9 mouse cellular contexts compared by ENCODE assay signal in genomic region chr5:36739829-36740228, GRCm38 (mm10). TPM values are rescaled to one million over a fixed set of nuclear protein-coding genes. Genes with fewer than 3 reads are reported as not detected.
DNase-seq lines count a peak whose midpoint lies in the region; ATAC-seq and TF ChIP-seq lines count a peak whose summit lies in the region.
"Had no signal": no experiment of that assay in that cellular context is flagged by ENCODE, and none has a peak within 500 bp of the region (broad histone marks: within the 10 kb centered on the region; RNA-seq: fewer than 3 reads in every experiment).

No protein-coding gene starts in this region.

- peak; percentile 74 for TF ChIP-seq CTCF in gastrocnemius, adult 2 months (IDR thresholded peaks at IDR 0.05)
- peak; percentile 26; the same call in 1 of the 2 replicates for TF ChIP-seq CTCF in testis, adult 2 months (IDR thresholded peaks at IDR 0.05; ENCODE audit: control insufficient read depth, insufficient read depth, insufficient replicate concordance, low read depth, low read length)
- TF ChIP-seq CTCF in liver, postnatal 0 days (IDR thresholded peaks at IDR 0.05; ENCODE audit: low read depth), result peak; percentile 91

- intact Hi-C loops in gastrocnemius, adult 2 months (cut with DNase I), result loop anchor here (1.0 to 10.0 kb wide), 4 partner anchors 45 to 208 kb away; no protein-coding TSS in a partner anchor

- no peak overlapping the region for H3K4me3 ChIP-seq in gastrocnemius, adult 2 months
- H3K4me3 ChIP-seq in testis, adult 2 months (ENCODE audit: control insufficient read depth, low read depth, low read length), result no peak overlapping the region
- no peak overlapping the region for H3K4me3 ChIP-seq in liver, postnatal 0 days (ENCODE audit: low read depth, low read length)
- H3K4me3 ChIP-seq: heart, embryonic 13.5 days had no signal

- no peak overlapping the region for H3K4me2 ChIP-seq in liver, postnatal 0 days (ENCODE audit: low read depth, low read length)
- H3K4me2 ChIP-seq: heart, embryonic 13.5 days had no signal

- whole genome bisulfite sequencing in liver, postnatal 0 days (ENCODE audit: insufficient replicate concordance), result 66% methylated on average over 4 of the region's 4 CpGs

- ATAC-seq in erythroblast, adult 5-6 weeks (replicated peaks; ENCODE audit: low FRiP score, poor library complexity, severe bottlenecking), result peak; percentile 48
- ATAC-seq in liver, postnatal 0 days, result 0 out of 2 replicates have a peak, but pooled peaks have one; percentile 26

- no peak overlapping the region for H3K9ac ChIP-seq in liver, postnatal 0 days (replicated peaks)

- no peak for TF ChIP-seq EP300 in liver, postnatal 0 days (IDR thresholded peaks at IDR 0.05; ENCODE audit: low read depth)

- no peaks in the 10 kb centered on the region; the same call in none of the 2 replicates for H3K4me1 ChIP-seq in testis, adult 2 months (ENCODE audit: control insufficient read depth, insufficient read depth, low read length)
- peaks cover 25% of the 10 kb centered on the region for H3K4me1 ChIP-seq in liver, postnatal 0 days (ENCODE audit: insufficient read depth)

- peak; percentile 60 for DNase-seq in gastrocnemius, adult 2 months
- DNase-seq in gastrocnemius, postnatal 4 days (ENCODE audit: low spot score in 2 of 2), result no peak
- DNase-seq in testis, postnatal 14 days (ENCODE audit: low spot score), result no peak
- peak; percentile 58 for DNase-seq in liver, postnatal 0 days
- DNase-seq in thymus, adult 18-20 months, result no peak
- no peak for DNase-seq in frontal cortex, postnatal 14 days (ENCODE audit: low spot score in 2 of 2)

- H3K27ac ChIP-seq in gastrocnemius, adult 2 months, result peak overlapping the region; percentile 89
- no peak overlapping the region for H3K27ac ChIP-seq in testis, adult 2 months (ENCODE audit: control insufficient read depth, insufficient read depth, low read depth, low read length)
- no peak overlapping the region for H3K27ac ChIP-seq in liver, postnatal 0 days (ENCODE audit: low read depth)
- H3K27ac ChIP-seq: heart, embryonic 13.5 days had no signal

- no peaks in the 10 kb centered on the region for H3K27me3 ChIP-seq in testis, adult 2 months (ENCODE audit: control insufficient read depth, insufficient read depth, low read length)
- no peaks in the 10 kb centered on the region for H3K27me3 ChIP-seq in liver, postnatal 0 days (ENCODE audit: insufficient read depth, low read length)
- H3K27me3 ChIP-seq: heart, embryonic 13.5 days had no signal

- TF ChIP-seq POLR2A in testis, adult 2 months (IDR thresholded peaks at IDR 0.05; ENCODE audit: control insufficient read depth, low read depth, low read length), result no peak

- no peaks in the 10 kb centered on the region for H3K9me3 ChIP-seq in liver, postnatal 0 days (ENCODE audit: low read length)
- H3K9me3 ChIP-seq: heart, embryonic 13.5 days had no signal

- H3K36me3 ChIP-seq in testis, adult 2 months (ENCODE audit: control insufficient read depth, insufficient read depth, low read length), result no peaks in the 10 kb centered on the region
- H3K36me3 ChIP-seq in liver, postnatal 0 days (replicated peaks; ENCODE audit: insufficient read depth, low read length), result no peaks in the 10 kb centered on the region
- H3K36me3 ChIP-seq: heart, embryonic 13.5 days had no signal

RNA-seq across cellular contexts. Expression of gene Bloc1s4, which starts 8.6 kb away (rescaled TPM):
- 10 to 100 TPM in 1 of 2 experiments, 1 to 10 TPM in 1; 9.1 to 11.0 TPM for total RNA-seq in gastrocnemius, adult 2 months (2021)
- 10 to 100 TPM; 10.9 to 11.9 TPM for total RNA-seq in gastrocnemius, postnatal 4 days (2021)
- 22.6 and 22.9 TPM in 2 replicates for polyA plus RNA-seq in testis, adult 2 months (2012; rRNA removed)
- 2.3 TPM in 2 replicates for total RNA-seq in erythroblast, adult 5-6 weeks (2015; ENCODE audit: low replicate concordance)
- 8.3 and 10.0 TPM in 2 replicates for total RNA-seq in erythroblast, adult 5-6 weeks (2017; ENCODE audit: low replicate concordance)
- polyA plus RNA-seq in liver, postnatal 0 days (2015; fragmentation: Nextera tagmentation; extraction: Ambion mirVana), result 14.6 and 17.9 TPM in 2 replicates

RNA-seq across cellular contexts. Expression of gene D5Ertd579e, which starts 44.0 kb away (rescaled TPM):
- 10 to 100 TPM; 86.4 to 98.1 TPM for total RNA-seq in gastrocnemius, adult 2 months (2021)
- 10 to 100 TPM; 61.3 to 72.9 TPM for total RNA-seq in gastrocnemius, postnatal 4 days (2021)
- polyA plus RNA-seq in testis, adult 2 months (2012; rRNA removed), result 16.6 and 23.1 TPM in 2 replicates
- total RNA-seq in erythroblast, adult 5-6 weeks (2015; ENCODE audit: low replicate concordance), result 121 and 122 TPM in 2 replicates
- 221 and 226 TPM in 2 replicates for total RNA-seq in erythroblast, adult 5-6 weeks (2017; ENCODE audit: low replicate concordance)
- 15.9 and 18.5 TPM in 2 replicates for polyA plus RNA-seq in liver, postnatal 0 days (2015; fragmentation: Nextera tagmentation; extraction: Ambion mirVana)

RNA-seq across cellular contexts. Expression of gene Mrfap1, which starts 56.7 kb away (rescaled TPM):
- total RNA-seq in gastrocnemius, adult 2 months (2021), result 100 to 1,000 TPM; 207 to 261 TPM
- total RNA-seq in gastrocnemius, postnatal 4 days (2021), result 100 to 1,000 TPM; 330 to 357 TPM
- 76.5 and 86.7 TPM in 2 replicates for polyA plus RNA-seq in testis, adult 2 months (2012; rRNA removed)
- total RNA-seq in erythroblast, adult 5-6 weeks (2015; ENCODE audit: low replicate concordance), result 59.8 and 66.9 TPM in 2 replicates
- 68.3 and 88.4 TPM in 2 replicates for total RNA-seq in erythroblast, adult 5-6 weeks (2017; ENCODE audit: low replicate concordance)
- 153 and 164 TPM in 2 replicates for polyA plus RNA-seq in liver, postnatal 0 days (2015; fragmentation: Nextera tagmentation; extraction: Ambion mirVana)

Comparison
In these comparisons a context has a peak if more than half of its experiments do, and no peak if none do; other contexts are left out.
1. DNase-seq: peak in gastrocnemius, adult 2 months (single experiment) and liver, postnatal 0 days (single experiment); none in gastrocnemius, postnatal 4 days (0 of 2), testis, postnatal 14 days (single experiment), thymus, adult 18-20 months (0 of 2) and frontal cortex, postnatal 14 days (0 of 2).
2. CTCF ChIP-seq: peak in every context shown above with its lines; median percentile 91 in liver, postnatal 0 days; 74 in gastrocnemius, adult 2 months; 26 in testis, adult 2 months.